Mouse (Mus musculus) neural tube, embryonic 15.5 days (tissue): Measurements from ENCODE around the gene Il13. TPM values are rescaled to one million over a fixed set of nuclear protein-coding genes. Genes with fewer than 3 reads are reported as not detected.

Experiments
- polyA plus RNA-seq: library from polyadenylated mRNA; unstranded; fragments of >200 nt; fragmentation: Nextera tagmentation; extraction: Ambion mirVana; gene quantifications from 2 replicates; pipeline ENCODE4 v1.2.1, GENCODE M21; 2015

Gene Il13
- polyA plus RNA-seq, 1 experiment from 2014 or later: not detected

Other genes with a start within 250 kb of the Il13 start
- 0.51 TPM in 1 of 2 replicates, not detected in the other for gene Leap2, start 211.5 kb downstream of the Il13 start, polyA plus RNA-seq
- 796 and 911 TPM in 2 replicates for gene Uqcrq, start 203.9 kb downstream of the Il13 start, polyA plus RNA-seq
- 2.4 and 2.9 TPM in 2 replicates for gene Gdf9, start 203.7 kb downstream of the Il13 start, polyA plus RNA-seq
- gene Gm10447, start 177.6 kb downstream of the Il13 start, polyA plus RNA-seq: 0.13 TPM in 1 of 2 replicates, not detected in the other
- gene Shroom1, start 177.5 kb downstream of the Il13 start, polyA plus RNA-seq: 3.4 and 4.1 TPM in 2 replicates
- gene Gm9837, start 164.2 kb downstream of the Il13 start, polyA plus RNA-seq: not detected in 2 replicates
- gene Gm9945, start 154.5 kb downstream of the Il13 start, polyA plus RNA-seq: 0.27 TPM in 1 of 2 replicates, not detected in the other
- 1.4 and 1.6 TPM in 2 replicates for gene Sowaha, start 154.4 kb downstream of the Il13 start, polyA plus RNA-seq
- 23.3 and 26.2 TPM in 2 replicates for gene Sept8, start 115.4 kb downstream of the Il13 start, polyA plus RNA-seq
- 275 and 338 TPM in 2 replicates for gene Kif3a, start 67.3 kb downstream of the Il13 start, polyA plus RNA-seq
- gene Il4, start 16.0 kb downstream of the Il13 start, polyA plus RNA-seq: 5.0 and 5.4 TPM in 2 replicates
- gene Rad50, start 72.6 kb upstream of the Il13 start, polyA plus RNA-seq: 12.1 and 19.1 TPM in 2 replicates
- gene Il5, start 86.1 kb upstream of the Il13 start, polyA plus RNA-seq: 0.15 TPM in 1 of 2 replicates, not detected in the other
- 3.9 and 23.3 TPM in 2 replicates for gene Irf1, start 135.3 kb upstream of the Il13 start, polyA plus RNA-seq
- gene Gm17334, start 138.5 kb upstream of the Il13 start, polyA plus RNA-seq: 0.34 TPM in 1 of 2 replicates, not detected in the other
- gene Gm12216, start 224.6 kb upstream of the Il13 start, polyA plus RNA-seq: 0.79 and 2.8 TPM in 2 replicates